Mouse (Mus musculus) heart, adult 2 months (tissue): Measurements from ENCODE around the gene Hist1h2bb. TPM values are rescaled to one million over a fixed set of nuclear protein-coding genes. Genes with fewer than 3 reads are reported as not detected.
A peak's percentile ranks its signal among the peaks of the same experiment; 100 is the strongest.

Source experiments
- DNase-seq, 2 experiments: peaks; one replicate each; pipeline ENCODE4 v3.0.0; 2021
- H3K27ac ChIP-seq: fragments of 200-600 bp; 2 replicates; pipeline ENCODE4 v1.8.1; 2022
- H3K27me3 ChIP-seq: fragments of 200-500 bp; 2 replicates; pipeline ENCODE4 v1.6.1; 2012; ENCODE audit warnings: mild to moderate bottlenecking, low read length, inconsistent platforms, mixed read lengths; ENCODE audit not compliant: control insufficient read depth, insufficient read depth
- H3K36me3 ChIP-seq: fragments of 200-500 bp; 2 replicates; pipeline ENCODE4 v1.6.1; 2012; ENCODE audit warnings: low read length, inconsistent platforms; ENCODE audit not compliant: control insufficient read depth, insufficient read depth
- H3K4me1 ChIP-seq: fragments of 200-500 bp; 2 replicates; pipeline ENCODE4 v1.6.1; 2011; ENCODE audit warnings: low read length; ENCODE audit not compliant: control insufficient read depth, insufficient read depth
- H3K4me3 ChIP-seq: fragments of 200-600 bp; 2 replicates; pipeline ENCODE4 v1.8.1; 2022
- H3K79me2 ChIP-seq: fragments of 200-500 bp; replicated peaks from 2 replicates; pipeline ENCODE4 v1.6.1; 2012; ENCODE audit warnings: mild to moderate bottlenecking, inconsistent platforms, low read length, moderate library complexity, mixed read lengths; ENCODE audit not compliant: control insufficient read depth, insufficient read depth
- H3K9ac ChIP-seq: fragments of 200-500 bp; 2 replicates; pipeline ENCODE4 v1.6.1; 2012; ENCODE audit warnings: low read depth, mild to moderate bottlenecking, control low read depth, inconsistent platforms, low read length, mixed read lengths
- CTCF ChIP-seq: fragments of 200-600 bp; IDR thresholded peaks from 2 replicates; pipeline ENCODE4 v1.8.1; 2022; ENCODE audit warnings: antibody characterized with exemption, mild to moderate bottlenecking, moderate library complexity
- EP300 ChIP-seq: fragments of 200-500 bp; IDR thresholded peaks from 2 replicates; pipeline ENCODE4 v1.6.1; 2011; ENCODE audit warnings: low read depth, low read length, control low read depth; ENCODE audit not compliant: insufficient read depth
- POLR2A ChIP-seq: fragments of 200-500 bp; IDR thresholded peaks from 2 replicates; pipeline ENCODE4 v1.6.1; 2011; ENCODE audit warnings: mild to moderate bottlenecking, low read depth, low read length, control low read depth; ENCODE audit not compliant: insufficient read depth
- WGBS: fragments of 180-500 bp; shearing (Covaris S2); methylation state at CpG from one replicate; pipeline ENCODE4 v1.1.7; 2018; 5-methylcytosine and 5-hydroxymethylcytosine counted together
- intact Hi-C: fragments of 180-260 bp; cut with DNase I; formaldehyde crosslinking; loops from one replicate; pipeline ENCODE4 v1.15.1; 2025
- polyA plus RNA-seq: library from polyadenylated mRNA; depleted of rRNA; stranded (reverse); fragments of >200 nt; gene quantifications from 2 replicates; pipeline ENCODE4 v1.2.3, GENCODE M21; 2012
- total RNA-seq, 2 experiments: library from RNA; stranded (reverse); gene quantifications; 2 replicates each; pipeline ENCODE4 v1.2.3; 2021

Hist1h2bb gene
- total and polyA plus RNA-seq, 3 experiments = 0.47 to 4.9 (median 3.2) TPM

GRCm38 (mm10) chr13:23732156-23732804, 14.3 kb upstream of the Hist1h2bb start:
- H3K27ac ChIP-seq = no peak overlapping the region
- WGBS = 20% methylated on average over 8 of the region's 8 CpGs
- peaks cover 5% of the 10 kb centered on the region for H3K4me1 ChIP-seq
- TF ChIP-seq POLR2A (no peak), CTCF (peak; percentile 94), EP300 (no peak)
- no peak for DNase-seq
- intact Hi-C loops = loop anchor here (1.0 to 10.0 kb wide), 2 partner anchors 31 to 1977 kb away; partner anchors contain the start of genes Hist1h2ak, Hist1h2bn and Hist1h4k
- H3K79me2 ChIP-seq = no peaks in the 10 kb centered on the region
- H3K9ac ChIP-seq = no peak overlapping the region
- no peak overlapping the region for H3K4me3 ChIP-seq
- H3K27me3 ChIP-seq = no peaks in the 10 kb centered on the region
- H3K36me3 ChIP-seq = no peaks in the 10 kb centered on the region

- Histone ChIP-seq H3K4me3 (no peak overlapping the region), H3K36me3 (peaks cover 13% of the 10 kb centered on the region), H3K27me3 (no peaks in the 10 kb centered on the region), H3K4me1 (peaks cover 3% of the 10 kb centered on the region), H3K79me2 (no peaks in the 10 kb centered on the region), H3K27ac (no peak overlapping the region), H3K9ac (no peak overlapping the region)
- intact Hi-C loops = loop anchor here (10.0 kb wide), 1 partner anchor 1982 kb away; the partner anchor contains the start of genes Hist1h2ak, Hist1h2bn and Hist1h4k
- TF ChIP-seq CTCF = no peak
- no peak for TF ChIP-seq POLR2A
- TF ChIP-seq EP300 = no peak
- 89% methylated on average over 5 of the region's 5 CpGs for WGBS
- DNase-seq = no peak
These were observed 9.4 kb upstream of the Hist1h2bb start for GRCm38 (mm10) chr13:23737091-23737490.

GRCm38 (mm10) chr13:23738041-23738440, 8.5 kb upstream of the Hist1h2bb start:
- peaks cover 1% of the 10 kb centered on the region; the same call in 1 of the 2 replicates for H3K4me1 ChIP-seq
- no peak for DNase-seq
- peak overlapping the region; percentile 96 for H3K27ac ChIP-seq
- intact Hi-C loops = loop anchor here (10.0 kb wide), 1 partner anchor 1983 kb away; the partner anchor contains the start of genes Hist1h2ak, Hist1h2bn and Hist1h4k
- 27% methylated on average over 4 of the region's 4 CpGs for WGBS
- peak overlapping the region; percentile 89 for H3K4me3 ChIP-seq
- H3K36me3 ChIP-seq = peaks cover 17% of the 10 kb centered on the region
- H3K9ac ChIP-seq = peak overlapping the region; percentile 71; the same call in 1 of the 2 replicates
- H3K27me3 ChIP-seq = no peaks in the 10 kb centered on the region
- H3K79me2 ChIP-seq = no peaks in the 10 kb centered on the region
- TF ChIP-seq EP300 = no peak
- TF ChIP-seq CTCF = no peak
- no peak for TF ChIP-seq POLR2A

- Histone ChIP-seq H3K9ac (peak within 1 kb of the TSS; percentile 71), H3K79me2 (no peaks in the 10 kb centered on the region), H3K4me1 (peaks cover 1% of the 10 kb centered on the region; the same call in 1 of the 2 replicates), H3K36me3 (peaks cover 18% of the 10 kb centered on the region), H3K4me3 (peak within 1 kb of the TSS; percentile 89), H3K27me3 (no peaks in the 10 kb centered on the region), H3K27ac (peak within 1 kb of the TSS; percentile 96)
- WGBS = under 1% methylated on average over 38 of the region's 38 CpGs
- intact Hi-C loops = loop anchor here (1.0 to 10.0 kb wide), 2 partner anchors 40 to 1984 kb away; partner anchors contain the start of genes Hist1h2ak, Hist1h2bn, Hist1h4c and Hist1h4k
- TF ChIP-seq EP300 = peak; percentile 61; the same call in 1 of the 2 replicates
- peak; percentile 15; the same call in 1 of the 2 replicates for TF ChIP-seq CTCF
- peak; percentile 98 for TF ChIP-seq POLR2A
- DNase-seq = peak; percentile 92 to 94
These were observed 7.9 kb upstream of the Hist1h2bb start, which contains the start of gene Hist1h1c for GRCm38 (mm10) chr13:23738677-23739068. Hist1h1c (plus strand) TSS chr13:23738808.

GRCm38 (mm10) chr13:23739069-23739921, 7.2 kb upstream of the Hist1h2bb start:
- TF ChIP-seq CTCF (0 out of 2 replicates have a peak, but pooled peaks have one; percentile 15), EP300 (peak; percentile 77; the same call in 1 of the 2 replicates), POLR2A (peak; percentile 92)

More at GRCm38 (mm10) chr13:23739069-23739921, 7.2 kb upstream of the Hist1h2bb start:
- Histone ChIP-seq H3K36me3 (peaks cover 18% of the 10 kb centered on the region), H3K4me3 (peak overlapping the region; percentile 89), H3K27me3 (no peaks in the 10 kb centered on the region), H3K27ac (peak overlapping the region; percentile 96), H3K79me2 (no peaks in the 10 kb centered on the region), H3K4me1 (peaks cover 1% of the 10 kb centered on the region; the same call in 1 of the 2 replicates), H3K9ac (peak overlapping the region; percentile 85)
- intact Hi-C loops = loop anchor here (1.0 to 10.0 kb wide), 2 partner anchors 41 to 1984 kb away; partner anchors contain the start of genes Hist1h2ak, Hist1h2bn, Hist1h4c and Hist1h4k
- under 1% methylated on average over 39 of the region's 39 CpGs for WGBS
- peak; percentile 90 to 97 for DNase-seq
